Mouse (Mus musculus) left cerebral cortex, postnatal 36 days (tissue): ENCODE measurements around the gene Prmt1. TPM values are rescaled to one million over a fixed set of nuclear protein-coding genes. Genes with fewer than 3 reads are reported as not detected.

ENCODE experiments used
- DNase-seq, 2 experiments: peaks; one replicate each; pipeline ENCODE4 v3.0.0; 2021 to 2022; ENCODE audit warnings: low spot score in 2 of 2, mixed read lengths in 1 of 2
- intact Hi-C: fragments of 180-260 bp; cut with DNase I; formaldehyde crosslinking; loops from one replicate; pipeline ENCODE4 v1.15.1; 2025
- microRNA-seq: library from miRNA; unstranded; fragments of <30 nt; microRNA quantifications from one replicate; pipeline ENCODE4 v1.2.0, GENCODE M21; 2022
- total RNA-seq, 2 experiments: library from RNA; stranded (reverse); gene quantifications; 2 replicates each; pipeline ENCODE4 v1.2.3; 2021

Gene Prmt1
- total RNA-seq, 2 experiments from 2014 or later: 143 to 145 TPM

DNA sequence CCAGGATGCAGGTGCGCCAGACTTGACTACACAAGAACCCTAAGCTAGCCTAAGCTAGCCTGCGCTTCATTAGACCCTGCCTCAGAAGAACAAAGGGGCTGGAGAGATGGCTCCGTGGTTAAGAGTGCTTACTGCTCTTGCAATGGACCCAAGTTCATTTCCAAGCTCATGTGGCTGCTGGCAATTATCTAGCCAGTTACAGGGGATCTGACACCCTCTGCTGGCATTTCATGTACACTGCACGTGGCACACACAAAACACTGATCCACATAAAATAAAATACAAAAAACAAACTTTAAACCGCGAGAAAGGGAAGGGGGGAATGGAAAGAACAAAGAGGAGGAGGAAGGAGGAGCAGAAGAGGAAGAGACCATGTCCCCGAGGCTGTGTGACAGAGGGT lies 28.2 kb downstream of the Prmt1 start:
- intact Hi-C loops: loop anchor here (5.0 to 10.0 kb wide), 2 partner anchors 36 to 233 kb away; no protein-coding TSS in a partner anchor

DNA sequence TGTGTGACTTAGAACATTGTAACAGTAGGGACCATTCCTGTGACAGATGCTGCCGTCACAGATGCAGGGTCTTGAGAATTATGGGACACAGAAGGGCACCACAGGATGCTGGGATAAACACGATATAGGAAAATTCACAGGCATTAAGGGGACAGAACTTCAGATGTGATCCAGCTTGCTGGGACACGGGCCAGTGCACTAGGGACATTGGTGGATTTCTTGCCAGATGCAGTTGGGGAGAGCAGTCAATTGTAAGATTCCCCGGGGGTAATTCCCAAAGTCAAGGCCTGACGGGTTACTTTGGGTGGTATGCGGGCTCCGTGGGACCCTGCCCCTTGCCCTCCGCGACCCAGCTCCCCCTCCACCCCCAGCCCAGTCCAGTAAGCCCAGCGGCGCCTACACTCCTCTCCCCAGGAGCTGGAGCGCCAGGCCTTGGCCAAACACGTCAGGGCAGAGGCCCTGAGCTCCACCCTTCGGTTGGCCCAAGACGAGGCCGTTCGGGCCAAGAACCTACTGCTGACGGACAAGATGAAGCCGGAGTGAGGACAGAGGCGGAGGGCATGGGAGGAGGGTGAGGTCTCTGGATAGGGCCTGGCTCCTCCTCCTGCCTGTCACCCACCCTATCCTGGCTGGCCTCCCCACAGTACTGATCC lies 29.1 kb downstream of the Prmt1 start:
- intact Hi-C loops: loop anchor here (5.0 to 10.0 kb wide), 2 partner anchors 35 to 233 kb away; no protein-coding TSS in a partner anchor
- no peak for DNase-seq

More for the DNA sequence above, 28.2 kb downstream of the Prmt1 start:
- DNase-seq: no peak

DNA sequence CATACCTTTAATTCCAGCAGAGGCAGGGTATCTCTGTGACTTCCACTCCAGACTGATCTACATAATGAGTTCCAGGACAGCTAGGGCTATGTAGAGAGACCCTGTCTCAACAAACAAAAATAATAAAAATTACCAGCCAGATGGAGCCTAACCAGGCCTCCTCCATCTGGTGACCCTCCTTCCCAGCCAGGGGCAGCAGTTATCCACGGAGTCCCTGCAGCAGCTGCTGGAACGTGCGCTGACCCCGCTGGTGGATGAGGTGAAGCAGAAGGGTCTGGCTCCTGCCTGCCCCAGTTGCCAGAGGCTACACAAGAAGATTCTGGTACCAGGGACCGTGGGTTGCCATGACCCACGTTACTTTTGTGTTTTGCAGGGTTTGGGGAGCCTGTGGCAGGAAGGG lies 30.1 kb downstream of the Prmt1 start:
- intact Hi-C loops: loop anchor here (5.0 to 10.0 kb wide), 2 partner anchors 34 to 231 kb away; no protein-coding TSS in a partner anchor
- no peak for DNase-seq

DNA sequence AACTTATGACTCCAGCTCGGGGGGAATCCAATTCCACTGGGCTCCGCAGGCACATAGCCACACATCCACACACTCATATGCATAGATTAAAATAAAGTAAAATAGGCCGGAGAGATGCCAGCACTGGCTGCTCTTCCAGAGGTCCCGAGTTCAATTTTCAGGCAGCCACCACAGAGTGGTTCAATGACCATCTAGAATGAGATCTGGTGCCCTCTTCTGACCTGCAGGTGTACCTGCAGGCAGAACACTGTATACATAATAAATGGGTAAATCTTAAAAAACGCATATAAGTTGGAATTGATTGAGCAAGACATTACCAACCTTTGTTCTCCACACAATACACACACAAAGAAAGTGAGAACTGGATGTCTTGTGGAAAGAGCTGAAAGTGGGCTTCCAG lies 30.7 kb downstream of the Prmt1 start:
- intact Hi-C loops: loop anchor here (5.0 to 10.0 kb wide), 2 partner anchors 33 to 231 kb away; no protein-coding TSS in a partner anchor
- DNase-seq: no peak

DNA sequence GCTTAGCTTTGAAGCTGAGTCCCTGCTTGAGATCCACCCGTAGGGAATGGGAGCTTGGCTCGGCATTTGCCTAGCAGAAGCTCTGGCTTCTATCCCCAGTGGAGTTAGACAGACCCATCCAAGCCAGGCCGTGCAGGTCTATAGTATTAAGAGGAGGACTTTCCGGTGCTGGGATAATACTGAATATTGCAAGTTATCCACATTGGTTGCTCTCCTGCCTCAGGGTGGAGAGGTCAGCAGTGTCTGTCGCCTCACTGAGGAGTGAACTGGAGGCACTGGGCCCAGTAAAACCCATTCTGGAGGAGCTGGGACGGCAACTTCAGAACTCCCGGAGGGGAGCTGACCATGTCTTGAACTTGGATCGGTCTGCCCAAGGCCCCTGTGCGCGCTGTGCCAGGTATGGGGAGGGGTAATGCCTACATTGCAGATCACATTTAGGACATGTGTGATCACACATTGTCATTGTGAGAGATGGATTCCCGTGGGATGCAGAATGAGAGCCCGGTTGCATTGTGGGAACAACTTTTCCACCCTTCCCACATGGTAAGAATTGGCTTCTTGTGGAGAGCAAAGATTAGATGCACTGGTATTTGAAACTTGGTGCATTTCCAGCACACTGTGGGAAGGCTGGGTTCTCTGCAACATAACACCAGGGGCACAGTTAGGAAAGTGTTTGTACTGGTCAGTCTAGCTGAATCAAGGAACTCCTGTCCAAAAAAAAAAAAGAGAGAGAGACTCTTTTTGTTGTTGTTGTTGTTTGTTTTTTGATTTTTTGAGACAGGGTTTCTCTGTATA lies 32.1 kb downstream of the Prmt1 start:
- no peak for DNase-seq

GRCm38 (mm10) chr7:44953561-44953960 lies 32.8 kb downstream of the Prmt1 start:
- intact Hi-C loops: loop anchor here (10.0 kb wide), 1 partner anchor 229 kb away; no protein-coding TSS in a partner anchor

More for the DNA sequence above, 32.1 kb downstream of the Prmt1 start:
- intact Hi-C loops: loop anchor here (10.0 kb wide), 1 partner anchor 229 kb away; no protein-coding TSS in a partner anchor

DNA sequence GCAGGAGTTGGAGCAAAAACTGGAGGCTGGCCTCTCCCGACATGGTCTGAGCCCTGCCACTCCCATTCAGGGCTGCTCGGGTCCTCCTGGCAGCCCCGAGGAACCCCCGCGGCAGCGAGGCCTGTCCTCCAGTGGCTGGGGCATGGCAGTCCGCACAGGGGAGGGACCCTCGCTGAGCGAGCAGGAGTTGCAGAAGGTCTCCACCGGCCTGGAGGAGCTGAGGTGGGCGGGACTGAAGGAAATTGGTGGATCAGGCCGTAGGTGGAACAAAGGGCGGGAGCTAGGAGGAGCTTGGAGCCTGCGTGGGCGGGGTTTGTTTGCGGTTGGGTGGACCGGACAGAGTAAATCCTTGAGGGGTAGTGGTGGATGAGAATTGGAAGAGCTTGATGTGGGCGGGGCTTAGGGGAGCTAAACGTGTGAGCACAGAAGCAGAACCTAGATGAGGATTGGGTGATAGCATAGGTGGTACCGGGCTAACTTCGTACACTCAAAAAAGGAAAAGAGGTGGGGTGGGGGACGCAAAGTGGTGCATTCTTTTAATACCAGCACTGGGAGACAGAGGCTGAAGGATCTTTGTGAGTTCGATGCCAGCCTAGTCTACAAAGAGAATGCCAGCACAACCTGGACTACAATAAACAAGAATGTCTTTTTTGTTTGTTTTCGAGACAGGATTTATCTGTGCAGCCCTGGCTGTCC lies 33.6 kb downstream of the Prmt1 start:
- DNase-seq: peak; percentile 78 to 81
- intact Hi-C loops: loop anchor here (10.0 kb wide), 1 partner anchor 228 kb away; no protein-coding TSS in a partner anchor

More at GRCm38 (mm10) chr7:44953561-44953960, 32.8 kb downstream of the Prmt1 start:
- no peak for DNase-seq

GRCm38 (mm10) chr7:44951960-44952359 lies 34.4 kb downstream of the Prmt1 start:
- no peak for DNase-seq
- intact Hi-C loops: loop anchor here (10.0 kb wide), 1 partner anchor 227 kb away; no protein-coding TSS in a partner anchor

DNA sequence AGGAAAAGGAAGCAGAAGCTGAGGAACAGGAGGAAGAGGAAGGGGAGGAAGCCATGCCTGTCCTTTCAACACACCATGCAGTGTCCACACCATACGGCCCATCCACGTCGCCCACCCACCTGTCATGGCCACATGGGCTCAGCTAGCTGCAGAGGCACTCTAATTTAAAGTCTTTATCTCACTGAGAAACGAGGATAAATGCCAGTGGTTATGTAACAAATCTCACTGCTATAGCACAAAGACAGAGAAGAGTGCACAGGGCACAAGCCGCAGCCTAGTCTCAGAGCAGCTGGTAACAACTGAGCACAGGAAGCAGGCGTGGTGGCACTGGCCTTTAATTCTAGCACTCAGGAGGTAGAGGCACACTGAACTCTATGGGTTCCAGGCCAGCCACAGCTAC lies 36.4 kb downstream of the Prmt1 start:
- DNase-seq: no peak
- intact Hi-C loops: loop anchor here (10.0 kb wide), 1 partner anchor 225 kb away; no protein-coding TSS in a partner anchor

GRCm38 (mm10) chr7:44942904-44943303 lies 43.5 kb downstream of the Prmt1 start, which contains the start of gene Tsks:
Tsks (plus strand) TSS chr7:44943204.
- intact Hi-C loops: no loop called here
- no peak for DNase-seq

- no peak for DNase-seq
- intact Hi-C loops: no loop called here
Measured at GRCm38 (mm10) chr7:44938680-44939079, 47.7 kb downstream of the Prmt1 start.

GRCm38 (mm10) chr7:44929204-44930151 lies 56.9 kb downstream of the Prmt1 start, which contains the start of gene Ap2a1:
Ap2a1 (minus strand) TSS chr7:44929496.
- intact Hi-C loops: loop anchor here (5.0 kb wide), 1 partner anchor 43 kb away; the partner anchor contains the start of gene Cpt1c
- DNase-seq: peak; percentile 99 to 100

DNA sequence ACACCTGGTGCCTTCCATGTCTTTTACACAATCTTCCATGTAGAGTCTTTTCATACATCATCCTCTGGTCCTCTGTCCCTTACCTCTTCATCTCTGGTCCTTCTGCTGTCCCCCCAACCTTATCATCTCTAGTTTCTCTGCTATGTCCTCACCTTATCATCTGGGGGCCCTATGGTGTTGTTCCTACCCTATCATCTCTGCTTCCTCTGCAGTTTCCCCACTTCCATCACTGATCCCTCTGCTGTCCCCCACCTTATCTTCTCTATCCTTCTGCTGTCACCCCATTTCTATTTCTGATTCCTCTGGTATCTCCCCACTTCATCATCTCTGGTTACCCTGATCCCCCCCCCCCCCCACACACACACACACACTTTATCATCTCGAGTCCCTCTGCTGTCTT lies 57.8 kb downstream of the Prmt1 start:
- no peak for DNase-seq
- intact Hi-C loops: loop anchor here (5.0 kb wide), 1 partner anchor 44 kb away; the partner anchor contains the start of gene Cpt1c

Small RNA genes within 50 kb of the gene (microRNA-seq; reads per million reads assigned to microRNA genes)
- gene Mir7054: 1.0 reads per million

Other genes with a start within 250 kb of the Prmt1 start
- 10 to 100 TPM; 28.1 to 29.4 TPM for gene Vrk3, start 238.2 kb downstream of the Prmt1 start, total RNA-seq
- under 1 TPM; 0.32 to 0.36 TPM for gene Zfp473, start 235.5 kb downstream of the Prmt1 start, total RNA-seq
- 10 to 100 TPM; 28.1 to 32.2 TPM for gene Nup62, start 170.5 kb downstream of the Prmt1 start, total RNA-seq
- 1 to 10 TPM; 2.2 to 2.4 TPM for gene Il4i1, start 170.2 kb downstream of the Prmt1 start, total RNA-seq
- 10 to 100 TPM; 22.2 to 26.5 TPM for gene Atf5, start 169.9 kb downstream of the Prmt1 start, total RNA-seq
- gene Akt1s1, start 137.6 kb downstream of the Prmt1 start, total RNA-seq: 10 to 100 TPM; 67.7 to 73.6 TPM
- gene Tbc1d17, start 137.5 kb downstream of the Prmt1 start, total RNA-seq: 10 to 100 TPM; 71.9 to 75.6 TPM
- gene Pnkp, start 129.4 kb downstream of the Prmt1 start, total RNA-seq: 10 to 100 TPM; 26.8 TPM
- 100 to 1,000 TPM; 284 to 285 TPM for gene Ptov1, start 116.8 kb downstream of the Prmt1 start, total RNA-seq
- 10 to 100 TPM; 91.7 to 98.1 TPM for gene Med25, start 93.9 kb downstream of the Prmt1 start, total RNA-seq
- gene Fuz, start 90.5 kb downstream of the Prmt1 start, total RNA-seq: 10 to 100 TPM; 18.2 to 20.6 TPM
- gene Ap2a1, start 57.1 kb downstream of the Prmt1 start, total RNA-seq: 100 to 1,000 TPM; 346 to 355 TPM
- 1 to 10 TPM; 1.4 to 3.4 TPM for gene Tsks, start 43.4 kb downstream of the Prmt1 start, total RNA-seq
- 10 to 100 TPM; 85.4 to 97.7 TPM for gene Cpt1c, start 11.7 kb downstream of the Prmt1 start, total RNA-seq
- gene Irf3, start 11.1 kb upstream of the Prmt1 start, total RNA-seq: 10 to 100 TPM; 29.2 to 38.7 TPM
- gene Bcl2l12, start 12.1 kb upstream of the Prmt1 start, total RNA-seq: 1 to 10 TPM; 1.8 to 2.6 TPM
- 100 to 1,000 TPM; 174 to 177 TPM for gene Scaf1, start 29.8 kb upstream of the Prmt1 start, total RNA-seq
- 10 to 100 TPM; 12.9 to 13.9 TPM for gene Rras, start 31.4 kb upstream of the Prmt1 start, total RNA-seq
- 10 to 100 TPM; 64.9 to 75.3 TPM for gene Prr12, start 66.3 kb upstream of the Prmt1 start, total RNA-seq
- 10 to 100 TPM; 59.7 to 63.7 TPM for gene Nosip, start 75.9 kb upstream of the Prmt1 start, total RNA-seq
- 1 to 10 TPM; 5.4 to 7.4 TPM for gene Prrg2, start 76.1 kb upstream of the Prmt1 start, total RNA-seq
- gene Rcn3, start 105.7 kb upstream of the Prmt1 start, total RNA-seq: 1 to 10 TPM; 3.8 to 4.9 TPM
- 10 to 100 TPM; 22.3 to 22.7 TPM for gene Fcgrt, start 117.3 kb upstream of the Prmt1 start, total RNA-seq
- gene Rps11, start 137.9 kb upstream of the Prmt1 start, total RNA-seq: 100 to 1,000 TPM; 405 to 466 TPM
- gene Rpl13a, start 142.2 kb upstream of the Prmt1 start, total RNA-seq: 100 to 1,000 TPM; 614 to 796 TPM
- not detected for gene Gm45713, start 149.7 kb upstream of the Prmt1 start, total RNA-seq
- gene Flt3l, start 149.9 kb upstream of the Prmt1 start, total RNA-seq: 1 to 10 TPM; 3.7 to 6.1 TPM
- gene Pih1d1, start 167.7 kb upstream of the Prmt1 start, total RNA-seq: 10 to 100 TPM; 44.8 to 53.6 TPM
- 10 to 100 TPM; 12.2 to 21.5 TPM for gene Aldh16a1, start 168.0 kb upstream of the Prmt1 start, total RNA-seq
- 1,000 to 10,000 TPM; 1,276 to 1,585 TPM for gene Slc17a7, start 177.4 kb upstream of the Prmt1 start, total RNA-seq
- gene Gfy, start 193.0 kb upstream of the Prmt1 start, total RNA-seq: under 1 TPM; 0.17 to 0.50 TPM
- not detected for gene Pth2, start 194.4 kb upstream of the Prmt1 start, total RNA-seq
- gene Ccdc155, start 218.3 kb upstream of the Prmt1 start, total RNA-seq: 1 to 10 TPM; 5.1 to 5.2 TPM
- gene Dkkl1, start 225.6 kb upstream of the Prmt1 start, total RNA-seq: 10 to 100 TPM; 25.9 to 29.9 TPM
- gene Tead2, start 229.2 kb upstream of the Prmt1 start, total RNA-seq: 1 to 10 TPM; 3.9 to 5.6 TPM